Mouse (Mus musculus): ENCODE measurements around the gene Siah1b. TPM values are rescaled to one million over a fixed set of nuclear protein-coding genes. Genes with fewer than 3 reads are reported as not detected.

Siah1b gene
- polyA plus RNA-seq, 1 experiment from 2014 or later = 7.9 TPM

- no peak overlapping the region for H3K4me3 ChIP-seq (ENCODE audit: low read depth, low read length)
- H3K4me2 ChIP-seq (ENCODE audit: low read depth, low read length) = no peak overlapping the region
- H3K36me3 ChIP-seq (replicated peaks; ENCODE audit: insufficient read depth, low read length) = no peaks in the 10 kb centered on the region
- H3K27ac ChIP-seq (ENCODE audit: low read depth) = no peak overlapping the region
- no peak overlapping the region for H3K9ac ChIP-seq (replicated peaks)
- H3K4me1 ChIP-seq (ENCODE audit: insufficient read depth) = no peaks in the 10 kb centered on the region
- DNase-seq = no peak
- H3K27me3 ChIP-seq (ENCODE audit: insufficient read depth, low read length) = no peaks in the 10 kb centered on the region
- H3K9me3 ChIP-seq (ENCODE audit: low read length) = no peaks in the 10 kb centered on the region
- no peak for ATAC-seq
- no peak for TF ChIP-seq EP300 (IDR thresholded peaks at IDR 0.05; ENCODE audit: low read depth)
- peak; percentile 32 for TF ChIP-seq CTCF (IDR thresholded peaks at IDR 0.05; ENCODE audit: low read depth)
These were observed 25.2 kb upstream of the Siah1b start for GRCm38 (mm10) chrX:164101483-164101882.

GRCm38 (mm10) chrX:164095838-164096237, 19.5 kb upstream of the Siah1b start:
- Histone ChIP-seq H3K9me3 (ENCODE audit: low read length) (no peaks in the 10 kb centered on the region), H3K9ac (replicated peaks) (no peak overlapping the region), H3K4me2 (ENCODE audit: low read depth, low read length) (no peak overlapping the region), H3K4me3 (ENCODE audit: low read depth, low read length) (no peak overlapping the region), H3K36me3 (replicated peaks; ENCODE audit: insufficient read depth, low read length) (no peaks in the 10 kb centered on the region), H3K27me3 (ENCODE audit: insufficient read depth, low read length) (0 out of 2 replicates have a peak, but pooled peaks cover 2% of the 10 kb centered on the region), H3K4me1 (ENCODE audit: insufficient read depth) (no peaks in the 10 kb centered on the region), H3K27ac (ENCODE audit: low read depth) (no peak overlapping the region)
- peak; percentile 80 for ATAC-seq
- TF ChIP-seq CTCF (IDR thresholded peaks at IDR 0.05; ENCODE audit: low read depth) (no peak), EP300 (IDR thresholded peaks at IDR 0.05; ENCODE audit: low read depth) (peak; percentile 39; the same call in 1 of the 2 replicates)
- WGBS (ENCODE audit: insufficient replicate concordance) = 46% methylated on average over 2 of the region's 2 CpGs
- no peak for DNase-seq

- no peak overlapping the region for H3K9ac ChIP-seq (replicated peaks)
- no peaks in the 10 kb centered on the region for H3K9me3 ChIP-seq (ENCODE audit: low read length)
- H3K27me3 ChIP-seq (ENCODE audit: insufficient read depth, low read length) = 0 out of 2 replicates have a peak, but pooled peaks cover 2% of the 10 kb centered on the region
- H3K4me3 ChIP-seq (ENCODE audit: low read depth, low read length) = no peak overlapping the region
- H3K36me3 ChIP-seq (replicated peaks; ENCODE audit: insufficient read depth, low read length) = no peaks in the 10 kb centered on the region
- H3K4me1 ChIP-seq (ENCODE audit: insufficient read depth) = no peaks in the 10 kb centered on the region
- ATAC-seq (peak; percentile 57), DNase-seq (no peak)
- TF ChIP-seq CTCF (IDR thresholded peaks at IDR 0.05; ENCODE audit: low read depth) = no peak
- TF ChIP-seq EP300 (IDR thresholded peaks at IDR 0.05; ENCODE audit: low read depth) = peak; percentile 71; the same call in 1 of the 2 replicates
- peak overlapping the region; percentile 39; the same call in 1 of the 2 replicates for H3K27ac ChIP-seq (ENCODE audit: low read depth)
- 57% methylated on average over 5 of the region's 5 CpGs for WGBS (ENCODE audit: insufficient replicate concordance)
- no peak overlapping the region for H3K4me2 ChIP-seq (ENCODE audit: low read depth, low read length)
These were observed 17.1 kb upstream of the Siah1b start for GRCm38 (mm10) chrX:164093435-164093834.

- Histone ChIP-seq H3K27ac (ENCODE audit: low read depth) (no peak overlapping the region), H3K4me2 (ENCODE audit: low read depth, low read length) (no peak overlapping the region), H3K27me3 (ENCODE audit: insufficient read depth, low read length) (0 out of 2 replicates have a peak, but pooled peaks cover 2% of the 10 kb centered on the region), H3K36me3 (replicated peaks; ENCODE audit: insufficient read depth, low read length) (no peaks in the 10 kb centered on the region), H3K9ac (replicated peaks) (no peak overlapping the region), H3K9me3 (ENCODE audit: low read length) (no peaks in the 10 kb centered on the region), H3K4me1 (ENCODE audit: insufficient read depth) (no peaks in the 10 kb centered on the region), H3K4me3 (ENCODE audit: low read depth, low read length) (no peak overlapping the region)
- ATAC-seq (no peak), DNase-seq (no peak)
- 48% methylated on average over 7 of the region's 7 CpGs for WGBS (ENCODE audit: insufficient replicate concordance)
- no peak for TF ChIP-seq EP300 (IDR thresholded peaks at IDR 0.05; ENCODE audit: low read depth)
These were observed 16.2 kb upstream of the Siah1b start for GRCm38 (mm10) chrX:164092300-164093169.

- H3K4me2 ChIP-seq (ENCODE audit: low read depth, low read length) = peak overlapping the region; percentile 29; the same call in 1 of the 2 replicates
- H3K9ac ChIP-seq (replicated peaks) = no peak overlapping the region
- DNase-seq = no peak
- H3K9me3 ChIP-seq (ENCODE audit: low read length) = no peaks in the 10 kb centered on the region
- WGBS (ENCODE audit: insufficient replicate concordance) = 74% methylated on average over 11 of the region's 11 CpGs
- no peak for ATAC-seq
- TF ChIP-seq EP300 (IDR thresholded peaks at IDR 0.05; ENCODE audit: low read depth) (no peak), CTCF (IDR thresholded peaks at IDR 0.05; ENCODE audit: low read depth) (no peak)
- H3K4me3 ChIP-seq (ENCODE audit: low read depth, low read length) = no peak overlapping the region
- no peak overlapping the region for H3K27ac ChIP-seq (ENCODE audit: low read depth)
- no peaks in the 10 kb centered on the region for H3K4me1 ChIP-seq (ENCODE audit: insufficient read depth)
- H3K36me3 ChIP-seq (replicated peaks; ENCODE audit: insufficient read depth, low read length) = no peaks in the 10 kb centered on the region
- no peaks in the 10 kb centered on the region for H3K27me3 ChIP-seq (ENCODE audit: insufficient read depth, low read length)
These were observed 13.6 kb upstream of the Siah1b start for GRCm38 (mm10) chrX:164089916-164090315.

- ATAC-seq (no peak), DNase-seq (no peak)
- TF ChIP-seq CTCF (IDR thresholded peaks at IDR 0.05; ENCODE audit: low read depth) (no peak), EP300 (IDR thresholded peaks at IDR 0.05; ENCODE audit: low read depth) (no peak)
- Histone ChIP-seq H3K27me3 (ENCODE audit: insufficient read depth, low read length) (no peaks in the 10 kb centered on the region), H3K27ac (ENCODE audit: low read depth) (no peak within 1 kb of the TSS), H3K9ac (replicated peaks) (no peak within 1 kb of the TSS), H3K9me3 (ENCODE audit: low read length) (no peaks in the 10 kb centered on the region), H3K4me3 (ENCODE audit: low read depth, low read length) (no peak within 1 kb of the TSS), H3K36me3 (replicated peaks; ENCODE audit: insufficient read depth, low read length) (no peaks in the 10 kb centered on the region), H3K4me2 (ENCODE audit: low read depth, low read length) (no peak within 1 kb of the TSS), H3K4me1 (ENCODE audit: insufficient read depth) (no peaks in the 10 kb centered on the region)
- 75% methylated on average over 4 of the region's 4 CpGs for WGBS (ENCODE audit: insufficient replicate concordance)
These were observed 12.3 kb upstream of the Siah1b start, which contains the start of gene Cltrn for GRCm38 (mm10) chrX:164088582-164088981. Cltrn (plus strand) TSS chrX:164088830.
